Mouse (Mus musculus): Measurements from ENCODE around the gene Galnt9. TPM values are rescaled to one million over a fixed set of nuclear protein-coding genes. Genes with fewer than 3 reads are reported as not detected.

The Galnt9 gene
- polyA plus RNA-seq, 1 experiment from 2014 or later = 15.5 TPM

DNA sequence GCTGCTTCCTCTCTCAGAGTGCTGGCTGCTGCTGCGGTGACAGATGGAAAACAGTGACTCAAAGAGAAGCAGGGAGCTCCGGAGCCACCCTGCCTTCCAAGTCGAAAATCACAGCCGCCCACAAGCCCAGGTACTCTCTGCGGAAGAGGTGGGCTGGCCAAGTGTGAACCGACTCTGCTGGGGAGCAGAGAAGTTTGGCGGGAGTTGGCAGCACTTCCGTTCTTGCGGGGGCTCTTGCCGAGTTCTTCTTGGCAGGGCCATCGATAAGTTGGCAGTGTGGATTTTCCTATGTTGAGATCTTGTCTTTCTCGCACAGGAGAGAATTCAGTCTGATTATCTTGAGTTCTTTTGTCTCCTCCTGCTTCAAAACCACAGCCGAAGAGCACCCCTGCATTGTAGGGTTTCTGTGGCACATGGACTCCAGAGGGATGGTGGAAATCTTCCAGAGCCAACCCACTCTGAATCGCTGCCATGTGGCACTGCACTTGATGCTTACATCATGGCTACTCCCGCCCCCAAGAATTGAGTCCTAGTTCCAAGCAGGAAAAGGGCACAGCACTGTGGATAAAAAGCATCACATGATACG, 18.7 kb downstream of the Galnt9 start:
- Histone ChIP-seq H3K27me3 (replicated peaks; ENCODE audit: control insufficient read depth, insufficient read depth, low read length) (no peaks in the 10 kb centered on the region), H3K9ac (replicated peaks; ENCODE audit: low read depth, low read length) (no peak overlapping the region), H3K9me3 (ENCODE audit: control insufficient read depth, low read length) (no peaks in the 10 kb centered on the region), H3K4me1 (replicated peaks; ENCODE audit: control insufficient read depth, insufficient read depth, low read length) (0 out of 2 replicates have a peak, but pooled peaks cover 3% of the 10 kb centered on the region), H3K4me3 (replicated peaks; ENCODE audit: low read length) (peak overlapping the region; percentile 15; the same call in 1 of the 2 replicates), H3K27ac (ENCODE audit: low read length) (peak overlapping the region; percentile 65), H3K4me2 (ENCODE audit: low read length) (peak overlapping the region; percentile 33; the same call in 1 of the 2 replicates), H3K36me3 (ENCODE audit: control insufficient read depth, insufficient read depth) (no peaks in the 10 kb centered on the region)
- peak; percentile 82 for ATAC-seq
- WGBS = 59% methylated on average over 16 of the region's 16 CpGs

DNA sequence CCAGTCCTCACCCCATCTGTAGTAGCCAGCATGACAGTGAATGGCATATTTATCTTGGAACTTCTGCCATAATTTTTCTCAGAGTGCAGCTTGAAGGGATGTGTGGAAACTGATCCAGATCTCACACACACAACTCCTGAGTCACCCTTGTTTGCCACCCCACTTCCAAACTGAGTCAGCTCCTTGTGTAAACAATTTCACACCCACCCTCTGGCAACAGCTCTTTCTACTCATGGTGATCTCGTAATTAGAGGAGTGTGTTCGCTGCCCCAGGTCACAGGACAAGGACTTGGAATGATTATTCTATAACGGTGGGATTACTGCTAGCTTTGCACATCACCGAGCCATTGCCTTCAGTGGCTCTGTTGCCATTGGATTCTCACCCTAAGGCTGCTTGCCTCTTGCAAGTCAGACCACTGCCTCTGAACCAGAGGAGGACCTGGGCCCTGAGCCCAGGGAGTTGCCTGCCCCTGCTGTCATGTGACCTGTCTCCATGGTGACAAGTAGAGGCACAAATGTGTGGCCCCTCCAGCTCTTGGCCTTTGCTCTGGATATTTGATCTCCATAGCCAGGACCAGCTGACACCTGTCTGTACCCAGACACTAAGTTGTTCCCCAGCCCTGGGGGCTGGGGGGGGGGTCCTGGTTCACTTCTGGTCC, 21.0 kb downstream of the Galnt9 start:
- Histone ChIP-seq H3K4me2 (ENCODE audit: low read length) (no peak overlapping the region), H3K9me3 (ENCODE audit: control insufficient read depth, low read length) (no peaks in the 10 kb centered on the region), H3K4me3 (replicated peaks; ENCODE audit: low read length) (no peak overlapping the region), H3K27ac (ENCODE audit: low read length) (no peak overlapping the region), H3K36me3 (ENCODE audit: control insufficient read depth, insufficient read depth) (no peaks in the 10 kb centered on the region), H3K4me1 (replicated peaks; ENCODE audit: control insufficient read depth, insufficient read depth, low read length) (0 out of 2 replicates have a peak, but pooled peaks cover 3% of the 10 kb centered on the region), H3K27me3 (replicated peaks; ENCODE audit: control insufficient read depth, insufficient read depth, low read length) (no peaks in the 10 kb centered on the region), H3K9ac (replicated peaks; ENCODE audit: low read depth, low read length) (no peak overlapping the region)
- 56% methylated on average over 4 of the region's 4 CpGs for WGBS
- ATAC-seq = no peak

DNA sequence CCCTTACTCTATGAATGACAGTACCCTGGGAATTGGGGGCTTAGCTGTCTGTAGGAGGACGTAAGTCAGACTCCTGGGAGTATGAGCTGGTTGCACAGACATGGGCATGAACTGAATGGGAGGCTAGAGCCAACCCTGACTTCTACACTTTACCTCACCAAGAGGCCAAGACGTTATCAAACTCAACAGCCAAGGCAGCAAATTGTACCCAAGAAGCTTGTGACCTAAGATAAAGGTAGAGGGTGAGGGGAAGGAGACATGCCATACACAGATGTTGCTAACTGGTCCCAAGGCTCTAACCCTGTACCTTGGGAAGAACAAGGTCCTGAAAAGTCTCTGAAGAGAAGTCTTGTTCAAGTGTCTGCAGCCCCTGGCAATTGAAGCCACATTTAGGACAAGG, 23.4 kb downstream of the Galnt9 start:
- WGBS = 71% methylated on average over 2 of the region's 2 CpGs
- H3K4me2 ChIP-seq (ENCODE audit: low read length) = no peak overlapping the region

DNA sequence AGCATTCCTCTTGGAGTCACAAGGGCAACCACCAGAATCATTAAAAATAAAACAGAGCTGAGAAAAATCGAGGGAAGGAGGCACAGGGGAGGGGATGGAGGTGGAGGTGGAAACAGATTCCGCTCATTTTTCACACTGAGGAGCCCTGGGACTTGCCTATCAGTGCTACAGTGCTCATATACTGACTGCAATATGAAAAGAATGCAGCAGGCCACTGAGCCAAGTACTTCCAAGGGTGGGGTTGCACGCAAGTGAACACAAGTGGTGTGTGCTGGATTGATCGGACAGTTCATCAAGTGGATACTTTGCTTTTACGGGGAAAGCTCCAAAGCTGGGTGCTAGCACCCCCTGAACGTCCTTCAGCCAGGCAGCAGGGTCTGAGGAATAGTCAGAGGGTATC, 30.7 kb downstream of the Galnt9 start:
- Histone ChIP-seq H3K4me3 (replicated peaks; ENCODE audit: low read length) (no peak overlapping the region), H3K9ac (replicated peaks; ENCODE audit: low read depth, low read length) (no peak overlapping the region), H3K9me3 (ENCODE audit: control insufficient read depth, low read length) (no peaks in the 10 kb centered on the region), H3K36me3 (ENCODE audit: control insufficient read depth, insufficient read depth) (no peaks in the 10 kb centered on the region), H3K4me1 (replicated peaks; ENCODE audit: control insufficient read depth, insufficient read depth, low read length) (no peaks in the 10 kb centered on the region), H3K27me3 (replicated peaks; ENCODE audit: control insufficient read depth, insufficient read depth, low read length) (no peaks in the 10 kb centered on the region), H3K4me2 (ENCODE audit: low read length) (no peak overlapping the region), H3K27ac (ENCODE audit: low read length) (no peak overlapping the region)
- WGBS = 79% methylated on average over 6 of the region's 6 CpGs
- ATAC-seq = no peak

More for the DNA sequence above, 23.4 kb downstream of the Galnt9 start:
- no peak for ATAC-seq
- H3K36me3 ChIP-seq (ENCODE audit: control insufficient read depth, insufficient read depth) = no peaks in the 10 kb centered on the region
- no peaks in the 10 kb centered on the region for H3K9me3 ChIP-seq (ENCODE audit: control insufficient read depth, low read length)
- 0 out of 2 replicates have a peak, but pooled peaks cover 3% of the 10 kb centered on the region for H3K4me1 ChIP-seq (replicated peaks; ENCODE audit: control insufficient read depth, insufficient read depth, low read length)
- H3K27ac ChIP-seq (ENCODE audit: low read length) = no peak overlapping the region
- H3K4me3 ChIP-seq (replicated peaks; ENCODE audit: low read length) = no peak overlapping the region
- no peak overlapping the region for H3K9ac ChIP-seq (replicated peaks; ENCODE audit: low read depth, low read length)
- H3K27me3 ChIP-seq (replicated peaks; ENCODE audit: control insufficient read depth, insufficient read depth, low read length) = no peaks in the 10 kb centered on the region

DNA sequence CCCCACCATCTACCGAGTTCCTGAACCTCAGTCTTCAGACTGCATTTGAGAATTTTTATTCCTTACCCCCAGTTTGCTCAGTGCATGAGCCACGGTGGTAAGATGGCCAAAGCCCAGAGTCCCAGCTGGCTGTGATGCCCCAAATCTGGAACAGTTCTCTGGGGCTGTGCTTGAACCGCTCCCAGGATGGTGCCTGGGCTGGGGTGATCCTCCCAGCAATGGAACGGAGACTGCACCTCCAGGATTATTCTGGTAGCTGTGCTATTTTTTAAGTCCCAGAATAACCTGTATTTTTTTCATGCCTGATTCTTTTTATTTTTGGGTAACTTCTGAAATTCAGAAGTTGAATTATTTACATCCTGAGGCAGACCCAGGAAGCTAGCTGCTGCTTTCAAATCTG, 35.1 kb downstream of the Galnt9 start:
- Histone ChIP-seq H3K9ac (replicated peaks; ENCODE audit: low read depth, low read length) (no peak overlapping the region), H3K36me3 (ENCODE audit: control insufficient read depth, insufficient read depth) (no peaks in the 10 kb centered on the region), H3K4me2 (ENCODE audit: low read length) (no peak overlapping the region), H3K9me3 (ENCODE audit: control insufficient read depth, low read length) (no peaks in the 10 kb centered on the region), H3K4me1 (replicated peaks; ENCODE audit: control insufficient read depth, insufficient read depth, low read length) (peaks cover 8% of the 10 kb centered on the region), H3K27ac (ENCODE audit: low read length) (no peak overlapping the region), H3K27me3 (replicated peaks; ENCODE audit: control insufficient read depth, insufficient read depth, low read length) (no peaks in the 10 kb centered on the region), H3K4me3 (replicated peaks; ENCODE audit: low read length) (no peak overlapping the region)
- no peak for ATAC-seq
- 87% methylated on average over 4 of the region's 4 CpGs for WGBS

DNA sequence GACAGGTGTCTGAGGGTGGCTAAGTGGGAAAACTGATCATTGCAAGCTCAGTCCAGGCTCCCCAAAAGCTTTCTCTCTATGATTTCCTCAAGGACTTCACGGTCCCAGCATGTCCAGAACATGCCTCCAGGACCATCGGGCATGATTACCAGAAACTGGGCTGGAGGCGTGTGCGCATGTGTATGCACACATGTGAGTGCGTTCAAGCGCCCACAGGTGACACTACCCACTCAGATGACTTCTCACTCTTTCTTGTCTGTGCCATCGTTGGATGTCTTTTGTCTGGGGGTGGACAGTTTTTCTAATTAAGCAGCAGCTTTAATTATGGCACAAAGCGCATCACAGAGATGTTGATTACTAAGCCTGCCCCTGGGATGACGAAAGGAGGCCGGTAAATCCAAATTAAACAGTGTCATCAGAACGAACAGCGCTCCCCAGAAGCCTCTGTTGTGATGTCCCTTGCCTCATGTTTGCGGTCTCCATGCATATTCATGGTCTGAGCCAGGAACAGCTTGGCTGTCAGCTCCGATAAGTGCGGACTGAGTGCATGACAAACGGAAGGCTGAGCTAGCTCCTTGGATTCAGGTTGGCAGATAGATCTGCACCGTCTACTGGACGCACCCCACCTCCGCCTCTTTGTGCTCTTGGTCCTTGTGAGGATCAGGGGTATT, 36.5 kb downstream of the Galnt9 start:
- no peaks in the 10 kb centered on the region for H3K9me3 ChIP-seq (ENCODE audit: control insufficient read depth, low read length)
- 59% methylated on average over 19 of the region's 19 CpGs for WGBS
- peak; percentile 63; the same call in 1 of the 2 replicates for ATAC-seq
- H3K9ac ChIP-seq (replicated peaks; ENCODE audit: low read depth, low read length) = no peak overlapping the region
- H3K36me3 ChIP-seq (ENCODE audit: control insufficient read depth, insufficient read depth) = no peaks in the 10 kb centered on the region
- no peaks in the 10 kb centered on the region for H3K27me3 ChIP-seq (replicated peaks; ENCODE audit: control insufficient read depth, insufficient read depth, low read length)
- no peak overlapping the region for H3K4me2 ChIP-seq (ENCODE audit: low read length)
- no peak overlapping the region for H3K4me3 ChIP-seq (replicated peaks; ENCODE audit: low read length)
- H3K27ac ChIP-seq (ENCODE audit: low read length) = no peak overlapping the region
- peaks cover 8% of the 10 kb centered on the region for H3K4me1 ChIP-seq (replicated peaks; ENCODE audit: control insufficient read depth, insufficient read depth, low read length)

DNA sequence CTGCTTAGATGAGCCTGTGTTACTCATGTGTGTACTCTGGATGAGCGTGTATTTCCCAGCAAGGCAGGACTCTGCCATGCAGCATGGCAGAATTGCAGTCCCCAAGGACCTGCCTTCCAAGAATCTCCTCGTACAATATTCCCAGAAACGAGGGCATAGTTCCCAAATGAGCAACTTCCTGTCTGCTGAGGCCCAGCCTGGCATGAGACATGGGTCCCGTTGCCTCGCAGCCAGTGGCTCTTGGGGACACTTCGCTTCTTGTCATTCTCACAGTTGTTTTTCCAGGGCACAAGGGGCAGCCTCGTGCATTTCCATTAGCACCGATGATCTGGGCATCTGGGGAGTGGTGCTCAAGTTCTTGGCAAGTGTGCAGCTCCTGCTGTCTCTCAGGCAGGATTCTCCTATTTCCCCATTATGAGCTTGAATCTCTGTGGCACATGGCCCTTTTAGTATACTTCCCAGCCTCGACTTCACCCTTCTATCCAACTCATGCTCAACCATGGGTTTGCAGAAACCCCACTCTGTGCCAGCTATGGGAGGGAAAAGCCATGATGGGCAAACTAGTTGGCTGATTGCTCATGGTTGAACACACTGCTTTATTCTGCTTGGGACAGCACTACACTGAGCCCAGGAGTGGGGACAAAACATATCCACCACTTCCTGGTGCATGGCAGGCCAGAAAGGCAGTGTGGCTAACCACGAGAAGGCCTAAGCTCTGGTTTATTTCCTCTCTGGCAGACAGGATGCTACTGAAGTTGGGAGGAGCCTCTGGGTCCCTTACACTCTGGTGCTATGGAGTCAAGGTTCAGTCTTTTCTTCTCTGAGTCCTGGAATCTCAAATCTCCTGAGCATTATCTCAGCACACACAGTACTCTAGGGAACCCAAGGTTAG, 38.7 kb downstream of the Galnt9 start:
- Histone ChIP-seq H3K27me3 (replicated peaks; ENCODE audit: control insufficient read depth, insufficient read depth, low read length) (no peaks in the 10 kb centered on the region), H3K9me3 (ENCODE audit: control insufficient read depth, low read length) (no peaks in the 10 kb centered on the region), H3K4me3 (replicated peaks; ENCODE audit: low read length) (no peak overlapping the region), H3K4me2 (ENCODE audit: low read length) (no peak overlapping the region), H3K9ac (replicated peaks; ENCODE audit: low read depth, low read length) (no peak overlapping the region), H3K36me3 (ENCODE audit: control insufficient read depth, insufficient read depth) (no peaks in the 10 kb centered on the region), H3K4me1 (replicated peaks; ENCODE audit: control insufficient read depth, insufficient read depth, low read length) (peaks cover 8% of the 10 kb centered on the region), H3K27ac (ENCODE audit: low read length) (no peak overlapping the region)
- ATAC-seq = no peak
- whole genome bisulfite sequencing = 69% methylated on average over 10 of the region's 10 CpGs

DNA sequence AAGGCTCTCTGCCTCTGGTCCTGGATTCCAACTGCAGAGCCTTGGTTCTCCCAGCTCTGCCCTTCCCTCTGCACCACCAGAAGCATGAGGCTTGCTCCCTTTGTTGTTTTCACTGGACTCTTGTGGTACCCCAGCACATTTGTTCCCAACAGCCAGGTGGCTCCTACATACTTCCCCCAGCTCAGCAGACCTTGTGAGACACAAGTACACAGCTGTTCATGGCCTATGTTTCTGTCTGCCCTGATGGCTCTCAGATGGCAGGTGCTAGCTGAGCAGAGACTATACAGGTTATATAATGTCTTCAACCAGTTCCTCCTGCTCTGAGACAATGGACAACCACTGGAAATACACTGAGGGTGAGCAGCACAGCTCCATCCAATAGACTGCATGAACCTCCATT, 43.3 kb downstream of the Galnt9 start:
- Histone ChIP-seq H3K9me3 (ENCODE audit: control insufficient read depth, low read length) (no peaks in the 10 kb centered on the region), H3K4me2 (ENCODE audit: low read length) (no peak overlapping the region), H3K36me3 (ENCODE audit: control insufficient read depth, insufficient read depth) (no peaks in the 10 kb centered on the region), H3K4me1 (replicated peaks; ENCODE audit: control insufficient read depth, insufficient read depth, low read length) (no peaks in the 10 kb centered on the region), H3K27me3 (replicated peaks; ENCODE audit: control insufficient read depth, insufficient read depth, low read length) (no peaks in the 10 kb centered on the region), H3K9ac (replicated peaks; ENCODE audit: low read depth, low read length) (no peak overlapping the region), H3K27ac (ENCODE audit: low read length) (no peak overlapping the region), H3K4me3 (replicated peaks; ENCODE audit: low read length) (no peak overlapping the region)
- no peak for ATAC-seq

DNA sequence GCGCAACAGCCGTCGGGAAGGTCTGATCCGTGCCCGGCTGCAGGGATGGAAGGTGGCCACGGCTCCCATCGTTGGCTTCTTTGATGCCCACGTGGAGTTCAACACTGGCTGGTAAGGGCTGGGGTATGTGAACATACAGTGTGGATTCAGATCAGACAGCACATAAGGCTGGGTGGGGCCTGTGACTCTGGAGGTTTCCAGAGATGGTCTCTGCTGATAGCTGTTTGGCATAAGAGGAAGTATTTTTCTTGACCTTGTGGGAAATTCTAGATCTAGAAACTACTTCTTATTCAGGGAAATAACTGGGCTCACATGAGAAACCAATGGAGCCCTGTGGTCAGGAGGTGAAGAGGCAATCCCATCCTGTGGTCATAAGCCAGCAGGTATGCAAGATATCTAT, 45.7 kb downstream of the Galnt9 start:
- H3K4me1 ChIP-seq (replicated peaks; ENCODE audit: control insufficient read depth, insufficient read depth, low read length) = no peaks in the 10 kb centered on the region
- H3K27ac ChIP-seq (ENCODE audit: low read length) = no peak overlapping the region
- no peak overlapping the region for H3K9ac ChIP-seq (replicated peaks; ENCODE audit: low read depth, low read length)
- H3K4me2 ChIP-seq (ENCODE audit: low read length) = no peak overlapping the region
- H3K27me3 ChIP-seq (replicated peaks; ENCODE audit: control insufficient read depth, insufficient read depth, low read length) = no peaks in the 10 kb centered on the region
- H3K4me3 ChIP-seq (replicated peaks; ENCODE audit: low read length) = no peak overlapping the region
- WGBS = 91% methylated on average over 8 of the region's 8 CpGs
- no peaks in the 10 kb centered on the region for H3K9me3 ChIP-seq (ENCODE audit: control insufficient read depth, low read length)
- no peak for ATAC-seq
- H3K36me3 ChIP-seq (ENCODE audit: control insufficient read depth, insufficient read depth) = no peaks in the 10 kb centered on the region

Data from forebrain, embryonic 16.5 days (tissue).